Mouse (Mus musculus) bone marrow macrophage, adult 2 months (primary cell): ENCODE measurements at regions not wholly inside any gene's neighbourhood (a gene's known extent, or its start where the extent isn't known, plus 50 kb on each side); places are given as distances from the start of the nearest gene placed in this dataset.

Experiments used
- CTCF ChIP-seq: IDR thresholded peaks from 2 replicates; pipeline ENCODE4 v1.5.1; 2012; ENCODE audit warnings: low read depth, mild to moderate bottlenecking, low read length, moderate library complexity
- POLR2A ChIP-seq: IDR thresholded peaks from 2 replicates; pipeline ENCODE4 v1.6.1; 2012; ENCODE audit warnings: mild to moderate bottlenecking, low read depth, low read length, borderline replicate concordance

DNA sequence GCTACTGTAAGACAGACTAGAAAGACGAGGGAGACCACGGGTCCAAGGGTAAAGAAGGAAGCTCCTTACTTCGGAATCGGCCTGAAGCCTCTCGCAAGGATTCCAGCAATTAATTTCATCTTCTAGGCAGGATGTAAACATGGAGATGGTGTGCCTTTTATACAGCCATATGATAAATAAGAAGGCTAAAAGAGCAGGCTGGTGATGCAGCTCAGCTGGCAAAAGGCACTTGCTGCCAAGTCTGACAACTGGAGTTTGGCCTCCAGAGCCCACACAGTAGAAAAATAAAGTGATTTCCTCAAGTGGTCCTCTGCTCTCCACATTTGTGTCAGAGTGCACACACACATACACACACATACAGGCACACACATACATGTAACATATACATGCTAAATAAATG lies 605.1 kb upstream of the Jmjd1c start:
- TF ChIP-seq CTCF = no peak
- no peak for TF ChIP-seq POLR2A
